Mouse (Mus musculus) layer of hippocampus, postnatal 36 days (tissue): ENCODE results near the gene Atf1. TPM values are rescaled to one million over a fixed set of nuclear protein-coding genes. Genes with fewer than 3 reads are reported as not detected.

Source experiments
- DNase-seq, 2 experiments: peaks; one replicate each; pipeline ENCODE4 v3.0.0; 2022
- total RNA-seq, 2 experiments: library from RNA; stranded (reverse); gene quantifications; 2 replicates each; pipeline ENCODE4 v1.2.3; 2021

Gene Atf1
- total RNA-seq: 10 to 100 TPM; 17.4 to 22.9 TPM

DNA sequence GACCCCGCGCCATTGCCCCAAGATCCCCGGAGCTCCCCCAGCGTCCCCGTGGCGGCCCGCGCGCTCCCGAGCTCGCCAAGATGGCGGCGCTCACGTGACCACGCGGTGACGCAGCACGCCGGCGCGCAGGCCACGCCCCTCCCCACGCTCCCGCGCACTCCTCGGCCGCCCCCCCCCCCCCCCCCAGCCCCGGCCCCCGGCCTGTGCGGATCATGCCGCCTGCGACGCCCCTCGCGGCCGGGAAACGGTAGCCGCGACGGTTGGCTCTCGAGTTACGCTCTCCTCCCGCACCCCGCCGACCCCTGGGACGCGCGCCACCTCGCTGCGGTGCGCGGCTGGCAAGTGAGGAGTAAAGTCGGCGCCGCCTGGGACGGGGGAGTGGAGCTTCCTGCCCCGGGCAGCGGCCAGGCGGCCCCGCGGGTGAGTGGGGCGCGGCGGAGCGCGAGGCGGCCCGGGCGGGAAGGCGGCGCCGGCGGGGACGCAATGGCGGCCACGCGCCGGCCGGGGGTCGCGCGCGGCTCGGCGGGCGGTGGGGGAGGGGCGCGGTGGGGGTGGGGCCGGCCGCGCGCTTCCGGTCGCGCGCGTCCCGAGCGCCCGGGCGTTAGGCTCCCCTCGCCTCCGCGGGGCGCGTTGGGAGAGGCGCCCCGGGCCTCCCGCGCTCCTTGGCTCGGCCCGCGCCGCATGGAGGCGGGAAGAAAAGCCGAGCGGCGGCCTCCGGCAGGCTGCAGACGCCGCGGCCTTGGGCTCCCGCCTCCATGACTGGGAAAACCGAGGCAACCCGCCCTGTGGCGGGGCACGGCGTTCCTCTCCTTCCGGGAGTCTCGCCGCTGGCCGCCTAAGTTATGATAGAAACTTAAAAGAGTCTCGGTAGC is at the start of gene Atf1:
Gene Atf1, plus strand, starts transcription at position 157 of the 872 bp plus-strand sequence.
- DNase-seq: peak; percentile 87 to 88

- DNase-seq: no peak
These were observed 49.1 kb upstream of the Atf1 start for GRCm38 (mm10) chr15:100178487-100178886.

DNA sequence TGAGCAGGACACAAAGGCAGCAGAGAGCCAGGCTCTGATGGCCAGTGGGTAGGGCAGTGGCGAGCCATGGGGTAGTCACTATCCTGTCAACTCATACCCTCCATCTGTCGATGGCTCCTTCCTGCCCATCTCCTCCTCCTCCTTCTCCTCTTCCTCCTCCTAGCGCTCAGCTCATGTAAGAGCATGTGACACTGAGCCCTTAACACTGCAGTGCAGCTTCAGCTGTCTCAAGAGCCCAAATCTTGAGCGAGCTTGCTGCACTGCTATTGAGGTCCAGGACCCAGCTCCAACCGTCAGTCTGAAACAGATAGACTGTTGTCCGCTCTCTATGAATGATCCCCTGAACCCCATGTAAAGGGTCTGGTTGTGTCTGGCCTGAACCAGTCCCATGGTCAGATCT is 47.9 kb upstream of the Atf1 start:
- DNase-seq: no peak

DNA sequence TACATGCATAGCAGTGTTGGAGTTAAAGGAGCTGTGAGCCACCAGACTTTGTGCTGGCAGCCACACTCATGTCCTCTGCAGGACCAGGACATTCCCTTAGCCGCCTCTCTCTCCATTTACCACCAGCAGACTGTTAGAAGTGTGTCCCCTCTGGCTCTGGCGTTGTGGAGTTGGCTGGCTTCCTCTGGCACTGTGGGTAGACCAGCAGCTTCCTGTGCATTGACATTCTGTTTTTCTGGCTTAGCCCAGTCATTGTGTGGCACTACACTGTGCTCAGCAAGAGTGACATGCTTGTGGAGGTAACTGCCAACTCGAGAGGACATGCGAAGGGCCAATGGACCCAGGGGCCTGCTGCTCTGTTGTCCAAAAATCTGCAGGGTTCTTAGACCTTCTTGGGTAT is 47.4 kb upstream of the Atf1 start:
- peak in 1 of 2 experiments; percentile 40 for DNase-seq

DNA sequence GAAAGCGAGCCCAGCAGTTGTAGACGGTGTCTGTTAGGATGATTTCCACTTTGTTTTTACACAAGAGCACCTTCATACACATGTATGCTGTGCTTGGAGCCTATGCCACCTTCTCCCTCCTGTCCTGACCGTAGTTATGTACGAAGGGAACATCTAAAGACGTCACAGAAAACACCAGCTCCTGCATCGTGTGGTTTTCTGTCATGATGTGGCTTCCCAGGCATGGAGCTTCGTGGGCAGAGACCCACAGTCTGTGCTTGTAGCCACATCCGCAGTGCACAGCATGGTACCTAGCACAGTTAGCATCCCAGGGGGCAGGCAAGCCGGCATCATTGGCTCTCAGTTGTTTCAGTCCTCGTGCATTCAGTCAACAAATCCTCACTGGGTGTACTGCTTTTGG is 45.8 kb upstream of the Atf1 start:
- no peak for DNase-seq

GRCm38 (mm10) chr15:100182526-100183280 is 44.9 kb upstream of the Atf1 start:
- DNase-seq: no peak

- no peak for DNase-seq
These were observed 44.1 kb upstream of the Atf1 start for GRCm38 (mm10) chr15:100183510-100183909.

GRCm38 (mm10) chr15:100184821-100185496 is 42.7 kb upstream of the Atf1 start:
- DNase-seq: no peak

GRCm38 (mm10) chr15:100186234-100186633 is 41.4 kb upstream of the Atf1 start:
- DNase-seq: no peak

GRCm38 (mm10) chr15:100186882-100187672 is 40.5 kb upstream of the Atf1 start:
- no peak for DNase-seq

DNA sequence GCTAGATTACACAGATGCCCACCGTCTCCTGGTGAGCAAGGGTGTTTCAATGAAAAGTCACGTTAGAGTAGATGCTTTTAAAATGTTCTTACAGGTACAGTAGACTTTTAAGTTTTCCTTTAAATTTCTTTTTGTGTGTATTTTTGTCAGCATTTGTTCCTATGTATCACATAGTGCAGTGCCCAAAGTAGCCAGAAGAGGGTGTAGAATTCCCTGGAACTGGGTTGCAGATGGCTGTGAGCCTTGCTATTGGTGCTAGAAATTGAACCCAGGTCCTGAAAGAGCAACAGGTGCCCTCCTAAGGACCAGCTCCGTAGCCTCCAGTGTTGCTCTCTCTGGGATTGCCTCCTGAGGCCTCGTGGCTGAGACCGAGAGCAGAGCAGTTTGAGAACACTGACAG is 39.1 kb upstream of the Atf1 start:
- DNase-seq: no peak

DNA sequence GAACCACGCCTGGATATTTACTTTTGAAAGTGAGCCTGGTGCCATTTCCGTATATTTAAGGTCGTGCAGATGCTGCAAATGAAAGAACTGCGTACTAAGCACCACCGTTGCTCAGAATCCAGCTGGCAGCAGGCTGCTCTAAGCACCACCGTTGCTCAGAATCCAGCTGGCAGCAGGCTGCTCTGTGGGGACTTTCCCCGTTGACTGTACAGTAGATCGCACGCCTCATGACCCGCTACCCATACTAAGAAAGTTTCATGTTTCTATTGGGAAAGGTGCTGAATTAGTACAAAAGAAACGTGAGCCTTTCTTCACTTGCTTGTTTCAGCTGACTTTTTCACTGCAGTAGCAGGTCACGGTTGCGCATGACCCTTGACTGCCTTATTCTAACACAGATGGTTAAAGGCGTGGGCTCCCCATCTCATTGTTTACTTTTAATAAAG is 38.6 kb upstream of the Atf1 start:
- DNase-seq: no peak

DNA sequence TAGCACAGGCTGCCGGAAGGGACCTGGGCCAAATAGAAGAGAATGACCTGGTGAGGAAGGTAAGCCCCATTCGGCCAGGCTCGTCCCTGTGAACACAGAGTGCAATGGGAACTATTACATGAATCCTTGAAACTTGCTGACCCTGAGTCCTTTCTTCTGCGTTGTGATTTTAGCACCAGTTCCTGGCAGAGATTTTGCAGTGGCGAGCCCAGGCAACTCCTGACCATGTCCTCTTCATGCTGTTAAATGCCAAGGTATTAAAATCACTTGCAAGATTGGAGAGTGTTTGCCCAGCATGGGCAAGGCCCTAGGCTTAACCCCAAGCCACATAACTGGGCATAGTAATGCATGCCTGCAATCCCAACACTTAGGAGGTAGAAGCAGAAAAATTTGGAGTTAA is 37.5 kb upstream of the Atf1 start:
- no peak for DNase-seq

DNA sequence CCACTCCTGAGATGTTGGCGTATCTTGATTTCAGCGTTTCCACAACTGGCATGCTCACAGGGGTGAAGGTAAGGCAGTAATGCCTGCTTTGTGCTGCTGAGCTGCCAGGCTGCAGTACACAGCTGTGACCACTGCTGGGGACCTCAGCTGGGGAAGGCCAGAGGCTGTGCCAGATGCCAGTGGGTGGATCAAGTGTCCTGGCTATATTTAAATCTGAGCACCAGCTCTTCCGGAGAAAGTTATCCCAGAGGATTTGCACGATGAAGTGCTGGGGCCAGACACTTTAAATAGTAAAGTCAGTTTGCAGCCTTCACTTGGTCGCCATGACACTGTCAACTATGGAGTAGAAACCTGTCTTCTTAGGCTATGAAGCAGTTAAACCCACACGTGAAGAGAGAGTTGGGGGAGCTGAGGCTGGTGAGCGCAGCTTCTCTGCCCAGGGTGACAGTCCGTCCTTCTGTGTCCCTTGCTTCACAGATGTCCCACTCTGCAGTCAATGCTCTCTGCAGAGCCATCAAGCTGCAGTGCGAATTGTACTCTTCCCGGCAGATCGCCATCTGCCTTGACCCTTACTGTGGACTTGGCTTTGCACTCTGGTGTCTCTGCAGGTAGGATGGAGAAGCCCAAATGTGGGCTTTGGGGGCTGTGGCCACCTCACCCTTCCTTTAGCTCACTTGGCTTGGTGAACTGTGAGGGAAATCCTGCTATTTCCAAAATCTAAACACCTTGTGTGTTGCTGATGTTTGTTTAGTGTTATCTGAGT is 28.5 kb upstream of the Atf1 start:
- no peak for DNase-seq

DNA sequence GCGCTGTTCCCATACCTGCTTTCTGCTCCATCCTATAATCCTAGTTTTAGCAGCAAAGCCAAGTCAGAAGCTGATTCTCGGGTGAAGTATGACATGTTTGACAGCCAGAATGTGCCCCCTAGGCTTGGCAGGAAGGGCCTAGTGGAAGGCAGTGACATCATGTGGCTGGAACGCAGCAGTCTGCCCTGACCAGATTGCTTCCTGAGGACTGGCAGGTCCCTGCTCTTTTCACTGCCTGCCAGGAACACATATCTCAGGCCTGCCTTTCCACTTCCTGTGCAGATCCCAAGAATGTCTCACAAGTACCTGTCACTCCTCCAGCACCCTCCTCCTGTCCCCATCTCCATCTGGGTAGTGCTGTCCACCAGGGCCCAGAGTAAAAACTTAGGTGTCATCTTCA is 27.8 kb upstream of the Atf1 start:
- no peak for DNase-seq

DNA sequence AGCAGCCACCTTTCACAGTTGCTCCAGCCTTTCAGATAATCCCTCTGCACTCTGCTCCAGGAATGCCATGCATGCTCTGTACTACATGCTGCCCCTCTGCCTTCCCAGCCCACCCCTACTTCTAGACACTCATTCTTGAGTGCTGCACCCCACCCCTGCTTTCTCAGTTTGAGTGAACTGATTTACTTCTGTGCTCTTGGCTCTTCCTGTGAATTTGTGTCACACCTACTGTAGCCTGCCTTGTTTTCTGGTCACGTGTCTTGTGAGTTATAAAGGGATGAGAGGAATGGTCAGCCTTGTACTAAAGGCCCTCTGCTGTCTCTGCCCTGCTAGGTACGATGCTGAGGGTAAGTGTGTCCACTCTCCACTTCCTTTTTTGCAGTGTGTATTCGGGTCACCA is 25.8 kb upstream of the Atf1 start:
- DNase-seq: no peak

- DNase-seq: no peak
These were observed 25.1 kb upstream of the Atf1 start for GRCm38 (mm10) chr15:100202431-100203015.

DNA sequence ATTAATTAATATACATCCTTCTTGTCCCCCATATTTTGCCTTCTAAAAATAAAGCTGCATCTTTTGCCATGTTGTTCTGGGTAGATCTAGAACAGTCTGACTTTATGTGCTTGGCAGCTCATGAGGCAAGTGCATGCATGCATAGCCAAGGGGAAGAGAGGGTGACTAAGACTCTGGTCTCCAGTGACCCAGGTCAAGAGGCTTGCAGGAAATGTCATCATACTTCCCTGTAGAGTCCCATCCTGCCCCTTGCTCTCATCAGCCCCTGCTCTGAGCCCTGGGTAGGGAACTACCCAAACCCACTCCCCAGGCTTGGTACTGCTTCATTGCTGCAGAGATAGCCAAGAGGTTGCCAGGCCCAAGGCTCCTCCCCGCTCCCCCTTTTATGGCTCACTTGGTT is 23.0 kb upstream of the Atf1 start:
- no peak for DNase-seq

DNA sequence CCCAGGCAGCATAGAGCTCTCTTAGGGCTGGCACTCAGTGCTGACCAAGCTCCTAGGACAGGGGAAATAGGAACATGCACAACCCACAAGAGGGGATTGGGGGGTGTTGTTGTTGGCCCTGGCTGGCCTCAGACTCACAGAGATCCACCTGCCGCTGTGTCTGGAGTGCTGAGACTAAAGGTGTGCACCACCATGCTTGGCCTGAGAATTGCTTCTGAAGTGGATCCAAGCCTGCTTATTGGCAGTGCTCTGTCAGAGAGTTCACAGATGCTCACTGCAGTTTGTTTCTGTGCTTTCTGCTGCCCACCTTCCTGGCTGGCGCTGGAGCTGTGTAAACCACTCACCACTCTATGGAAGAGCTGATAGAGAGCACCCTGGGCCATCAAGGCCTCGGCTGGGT is 17.6 kb upstream of the Atf1 start:
- DNase-seq: no peak

DNA sequence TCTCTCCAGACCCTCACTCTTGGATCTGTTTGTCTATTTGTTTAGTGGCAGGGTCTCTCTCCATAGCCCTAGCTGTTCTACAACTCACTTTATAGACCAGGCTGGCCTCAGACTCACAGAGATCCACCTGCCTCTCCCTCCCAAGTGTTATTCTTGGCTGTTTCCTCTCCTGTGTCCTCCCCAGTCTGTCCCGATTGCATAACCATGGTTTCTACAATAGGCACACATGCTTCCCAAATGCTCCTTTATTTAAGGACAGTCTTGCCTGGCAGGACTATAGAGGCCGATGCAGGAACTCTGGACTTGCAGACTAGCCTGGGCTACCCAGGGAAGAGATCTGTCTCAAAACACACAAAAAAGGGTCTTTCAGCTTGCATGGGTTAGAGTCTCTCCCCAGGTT is 14.3 kb upstream of the Atf1 start:
- DNase-seq: no peak

DNA sequence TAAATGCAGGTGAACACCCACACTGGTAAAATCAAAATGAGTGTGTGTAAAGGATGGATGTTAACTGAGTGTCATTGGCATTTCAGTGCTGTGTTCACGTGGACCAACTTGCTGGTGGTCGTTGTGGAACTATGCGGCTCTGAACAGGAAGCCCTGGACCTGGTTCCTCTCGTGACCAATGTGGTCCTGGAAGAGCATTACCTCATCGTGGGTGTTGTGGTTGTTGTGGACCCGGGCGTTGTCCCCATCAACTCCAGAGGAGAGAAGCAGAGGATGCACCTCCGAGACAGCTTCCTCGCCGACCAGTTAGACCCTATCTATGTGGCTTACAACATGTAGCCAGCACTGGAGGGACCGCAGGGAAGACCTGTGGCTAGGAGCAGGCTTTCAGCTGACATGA is 12.5 kb upstream of the Atf1 start:
- no peak for DNase-seq
